Mouse (Mus musculus): Measurements from ENCODE around the gene Ccdc71.

Gene Ccdc71

GRCm38 (mm10) chr9:108489702-108490558 is 29.6 kb downstream of the Ccdc71 start:
- CTCF ChIA-PET = interaction anchor here (0.6 to 1.0 kb wide), 3 partner anchors 18 to 82 kb away, joined by 3 to 4 read pairs (median 3); no protein-coding TSS in a partner anchor

DNA sequence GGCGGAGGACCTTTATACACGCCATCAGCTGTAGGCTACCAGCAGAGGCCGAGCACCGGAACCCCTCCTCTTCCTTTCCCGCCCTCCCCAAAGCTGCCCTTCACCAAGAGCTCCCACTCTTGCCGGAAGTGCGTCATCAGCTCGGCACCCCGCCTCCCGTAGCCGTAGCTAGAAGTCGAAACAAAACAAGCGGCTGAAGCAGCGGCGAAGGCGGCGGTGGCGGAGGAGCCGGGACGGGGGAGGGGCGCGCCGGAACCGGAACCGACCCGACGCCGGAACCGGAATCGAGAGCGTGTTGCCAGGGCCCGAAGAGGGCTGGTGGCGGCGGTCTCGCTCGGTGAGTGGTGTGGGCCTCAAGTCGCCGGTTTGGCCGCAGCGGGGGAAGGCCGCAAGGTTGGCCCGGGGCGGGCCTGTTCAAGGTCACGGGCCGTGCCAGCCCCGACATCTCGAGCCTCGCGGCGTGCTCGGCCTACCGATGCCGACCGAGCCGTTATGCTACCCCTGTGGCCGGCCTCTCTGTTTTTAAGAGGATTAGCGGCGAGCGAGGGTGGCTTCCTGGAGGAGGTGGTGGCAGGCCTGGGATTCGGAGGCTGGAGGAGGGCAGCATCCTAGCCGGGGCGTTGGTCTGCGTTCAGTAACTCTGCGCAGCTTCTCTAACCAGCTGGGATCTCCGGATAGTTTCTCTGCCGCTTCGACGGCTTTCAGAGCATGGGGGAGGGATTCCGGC is 30.4 kb downstream of the Ccdc71 start, which contains the start of gene Usp19:
Gene Usp19, plus strand, starts transcription at position 44 of the 727 bp plus-strand sequence.
- CTCF ChIA-PET = interaction anchor here (0.8 to 1.0 kb wide), 2 partner anchors 18 to 47 kb away, joined by 3 to 4 read pairs; no protein-coding TSS in a partner anchor

GRCm38 (mm10) chr9:108491286-108491580 is 30.9 kb downstream of the Ccdc71 start:
- CTCF ChIA-PET = no interaction called here

DNA sequence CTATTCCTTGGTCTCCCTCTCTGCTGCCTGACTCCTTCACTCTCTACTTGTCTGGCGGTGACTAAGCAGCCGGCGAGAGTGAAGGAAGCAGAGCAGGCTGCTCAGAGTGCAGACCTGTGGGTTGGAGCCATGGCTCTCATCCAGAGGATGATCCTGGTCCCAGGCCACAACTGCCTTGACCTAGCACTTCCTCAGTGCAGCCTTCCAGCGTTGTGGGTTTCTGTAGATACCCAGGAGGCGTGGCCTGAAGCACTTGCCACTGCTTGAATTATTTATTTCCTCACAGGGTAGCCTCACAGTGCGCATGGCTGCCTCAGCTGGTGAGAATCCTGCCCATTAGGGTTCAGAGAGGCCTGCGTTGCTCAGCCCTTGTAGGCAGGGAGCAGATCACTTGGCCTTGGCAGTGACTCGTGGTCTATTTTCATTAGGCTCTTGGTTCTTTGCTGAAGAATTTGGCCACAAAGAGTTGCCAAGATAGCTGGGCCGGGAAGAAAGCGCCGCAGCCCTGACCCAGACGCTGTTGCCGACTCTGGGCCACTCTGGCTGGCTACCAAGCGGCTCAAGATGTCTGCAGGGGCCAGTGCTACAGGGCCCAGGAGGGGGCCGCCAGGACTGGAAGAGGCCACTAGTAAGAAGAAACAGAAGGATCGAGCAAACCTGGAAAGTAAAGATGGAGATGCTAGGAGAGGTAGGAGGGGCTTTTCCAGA is 31.9 kb downstream of the Ccdc71 start:
- CTCF ChIA-PET = interaction anchor here (0.6 kb wide), 1 partner anchor 25 kb away, joined by 5 read pairs; no protein-coding TSS in a partner anchor

DNA sequence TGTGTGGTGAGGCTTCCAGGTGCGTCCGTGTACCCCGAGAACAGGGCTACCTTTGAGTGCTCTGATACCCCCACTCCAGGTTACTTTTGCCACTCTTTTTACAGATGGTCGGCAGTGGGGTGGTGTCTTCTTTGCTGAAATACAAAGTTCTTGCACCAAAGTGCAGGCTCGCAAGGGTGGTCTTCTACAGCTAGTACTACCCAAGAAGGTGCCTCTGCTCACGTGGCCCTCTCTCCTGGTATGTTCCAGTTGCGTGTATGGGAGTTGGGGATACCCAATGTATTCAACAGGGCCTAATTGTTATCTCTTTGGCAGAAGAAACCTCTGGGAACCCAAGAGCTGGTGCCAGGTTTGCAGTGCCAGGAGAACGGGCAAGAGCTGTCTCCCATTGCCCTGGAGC is 32.9 kb downstream of the Ccdc71 start:
- CTCF ChIA-PET = no interaction called here

DNA sequence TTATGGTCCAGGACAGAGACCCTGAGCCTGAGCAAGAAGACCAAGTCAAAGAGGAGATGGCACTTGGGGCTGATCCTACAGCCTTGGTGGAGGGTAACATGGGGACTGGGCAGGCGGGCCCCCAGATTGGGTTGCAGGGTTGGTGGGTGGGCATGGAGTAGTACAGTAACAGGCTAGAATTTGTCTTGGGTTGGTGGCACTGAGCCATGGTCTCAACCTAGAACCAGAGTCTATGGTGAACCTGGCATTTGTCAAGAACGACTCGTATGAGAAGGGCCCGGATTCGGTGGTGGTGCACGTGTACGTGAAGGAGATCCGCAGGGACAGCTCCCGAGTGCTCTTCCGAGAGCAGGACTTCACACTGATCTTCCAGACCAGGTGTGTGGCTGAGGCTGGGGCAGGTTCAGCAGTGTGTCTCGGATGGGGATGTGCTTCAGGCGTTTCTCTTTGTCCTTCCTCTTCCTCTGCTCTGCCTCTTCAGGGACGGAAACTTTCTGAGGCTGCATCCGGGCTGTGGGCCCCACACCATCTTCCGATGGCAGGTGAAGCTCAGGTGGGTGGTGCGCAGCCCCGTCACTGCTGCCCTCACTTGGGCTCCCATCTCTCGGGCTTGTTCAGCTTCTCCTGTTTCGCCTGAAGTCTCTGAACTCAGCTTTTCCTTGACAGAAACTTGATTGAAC is 34.0 kb downstream of the Ccdc71 start:
- CTCF ChIA-PET = no interaction called here

- CTCF ChIA-PET = no interaction called here
Measured at GRCm38 (mm10) chr9:108494905-108495304, 34.6 kb downstream of the Ccdc71 start.

- CTCF ChIA-PET = no interaction called here
Measured at GRCm38 (mm10) chr9:108499231-108499630, 38.9 kb downstream of the Ccdc71 start.

- CTCF ChIA-PET = no interaction called here
Measured at GRCm38 (mm10) chr9:108499943-108500342, 39.6 kb downstream of the Ccdc71 start.

DNA sequence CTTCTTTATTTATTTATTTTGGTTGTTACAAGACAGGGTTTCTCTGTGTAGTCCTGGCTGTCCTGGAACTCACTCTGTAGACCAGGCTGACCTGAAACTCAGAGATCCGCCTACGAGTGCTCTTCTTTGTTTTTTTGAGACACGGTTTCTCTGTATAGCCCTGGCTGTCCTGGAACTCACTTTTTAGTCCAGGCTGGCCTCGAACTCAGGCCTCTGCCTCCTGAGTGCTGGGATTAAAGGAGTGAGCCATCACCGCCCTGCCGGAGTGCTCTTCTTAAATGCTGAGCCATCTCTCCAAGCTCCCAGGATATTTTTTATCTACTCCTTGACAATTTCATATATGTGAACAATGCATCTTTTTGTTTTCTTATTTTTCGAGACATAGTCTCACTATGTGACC is 46.6 kb downstream of the Ccdc71 start:
- CTCF ChIA-PET = no interaction called here

- CTCF ChIA-PET = interaction anchor here (1.3 kb wide), 1 partner anchor 18 kb away, joined by 4 read pairs; the partner anchor contains the start of gene Usp19
Measured at GRCm38 (mm10) chr9:108507619-108508434, 47.5 kb downstream of the Ccdc71 start, which contains the start of gene Qars. Qars (plus strand) TSS chr9:108507706.

DNA sequence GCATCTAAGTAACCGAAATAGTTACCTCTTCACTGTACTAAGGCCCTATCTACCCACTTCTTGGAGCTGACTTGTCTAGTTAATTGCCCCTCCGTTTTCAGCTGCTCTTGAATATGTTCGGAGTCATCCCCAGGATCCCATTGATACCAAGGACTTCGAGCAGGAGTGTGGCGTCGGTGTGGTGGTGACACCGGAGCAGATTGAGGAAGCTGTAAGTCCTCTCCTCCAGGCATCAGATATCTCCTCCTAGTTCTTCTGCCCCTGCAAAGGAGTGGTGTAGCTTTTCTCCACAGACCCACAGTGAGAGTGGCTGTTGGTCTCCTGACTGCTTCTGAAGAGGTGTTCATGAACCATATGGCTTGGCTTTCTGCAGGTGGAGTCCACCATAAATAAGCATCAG is 48.4 kb downstream of the Ccdc71 start:
- CTCF ChIA-PET = interaction anchor here (0.5 to 1.3 kb wide), 2 partner anchors 19 to 51 kb away, joined by 4 to 9 read pairs; partner anchors contain the start of genes Impdh2 and Usp19
